Mouse (Mus musculus) liver, adult (tissue): ENCODE data around the gene Rbfox3.

Experiments
- GATA4 ChIP-seq: IDR thresholded peaks from 2 replicates; pipeline ENCODE4 v1.6.1; 2014; ENCODE audit warnings: mild to moderate bottlenecking, low read length; ENCODE audit not compliant: insufficient replicate concordance

Gene Rbfox3

DNA sequence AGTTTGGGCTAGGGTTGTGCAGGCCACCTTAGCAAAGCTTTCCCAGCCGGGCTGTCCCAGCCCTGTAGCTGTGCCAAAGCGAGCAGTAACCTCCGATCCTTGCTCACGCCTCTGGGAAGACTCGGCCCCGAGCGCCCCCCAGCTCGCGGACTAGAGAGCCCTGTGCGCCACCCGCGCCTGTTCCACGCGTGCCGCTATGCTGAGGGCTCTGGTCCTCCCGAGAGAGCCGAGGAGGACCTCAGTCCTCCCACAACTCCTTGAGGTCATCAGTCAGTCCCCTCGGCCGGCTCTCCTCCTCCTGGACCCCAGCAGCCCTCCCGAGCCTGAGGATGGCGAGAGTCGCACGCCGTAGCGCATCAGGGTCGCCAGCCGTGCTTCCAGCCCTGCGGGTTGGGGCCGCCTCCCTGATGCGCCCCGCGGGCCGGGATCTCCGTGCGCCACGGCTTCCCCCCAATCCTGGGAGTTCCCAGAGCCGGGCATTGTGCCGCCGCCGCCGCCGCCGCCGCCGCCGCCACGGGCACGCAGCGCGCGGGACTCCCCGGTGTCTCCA is 2.9 kb downstream of the Rbfox3 start:
- TF ChIP-seq GATA4, result no peak

DNA sequence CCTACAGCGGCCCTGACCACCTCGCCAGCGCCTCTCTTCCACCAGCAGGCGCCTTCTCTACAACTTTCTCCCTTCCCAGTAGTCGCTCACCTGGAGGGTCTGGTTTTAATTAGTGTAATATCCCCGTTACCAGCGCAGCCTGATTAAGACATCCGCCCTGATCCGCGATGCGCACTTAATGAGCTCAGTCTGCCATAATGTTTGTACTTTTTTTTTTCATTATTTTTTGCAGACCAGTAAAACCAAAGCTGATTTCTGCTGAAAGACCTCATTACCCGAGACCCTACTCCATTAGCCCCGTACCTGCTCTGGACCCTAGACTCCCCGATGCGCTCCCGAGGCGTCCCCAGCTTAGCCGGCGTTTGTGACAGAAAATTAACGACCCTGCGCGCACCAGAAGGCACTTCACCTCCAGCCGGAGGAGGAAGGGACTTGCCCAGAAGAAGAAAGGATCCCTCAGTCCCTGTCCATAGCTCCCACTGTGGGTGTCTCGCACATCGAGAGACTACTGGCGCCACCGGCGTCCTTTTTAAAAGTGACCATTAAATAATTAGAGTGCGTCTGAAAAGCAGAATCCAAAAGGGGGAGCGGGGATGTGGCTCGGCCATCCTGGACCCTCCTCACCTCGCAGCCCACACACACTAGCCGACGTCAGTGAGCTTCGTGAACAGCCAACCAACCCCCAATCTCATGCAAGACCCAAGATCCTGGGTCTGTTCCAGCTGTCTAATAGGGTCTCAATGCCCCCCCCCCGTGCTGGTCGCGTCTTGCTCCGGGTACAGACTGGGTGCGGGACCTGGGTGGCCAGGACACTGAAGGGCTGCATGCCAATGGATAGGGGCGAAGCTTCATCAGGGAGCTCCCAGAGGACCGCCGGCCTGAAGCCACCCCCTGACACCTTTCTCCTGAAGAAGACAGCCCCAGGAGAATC is 3.7 kb downstream of the Rbfox3 start:
- no peak for TF ChIP-seq GATA4

DNA sequence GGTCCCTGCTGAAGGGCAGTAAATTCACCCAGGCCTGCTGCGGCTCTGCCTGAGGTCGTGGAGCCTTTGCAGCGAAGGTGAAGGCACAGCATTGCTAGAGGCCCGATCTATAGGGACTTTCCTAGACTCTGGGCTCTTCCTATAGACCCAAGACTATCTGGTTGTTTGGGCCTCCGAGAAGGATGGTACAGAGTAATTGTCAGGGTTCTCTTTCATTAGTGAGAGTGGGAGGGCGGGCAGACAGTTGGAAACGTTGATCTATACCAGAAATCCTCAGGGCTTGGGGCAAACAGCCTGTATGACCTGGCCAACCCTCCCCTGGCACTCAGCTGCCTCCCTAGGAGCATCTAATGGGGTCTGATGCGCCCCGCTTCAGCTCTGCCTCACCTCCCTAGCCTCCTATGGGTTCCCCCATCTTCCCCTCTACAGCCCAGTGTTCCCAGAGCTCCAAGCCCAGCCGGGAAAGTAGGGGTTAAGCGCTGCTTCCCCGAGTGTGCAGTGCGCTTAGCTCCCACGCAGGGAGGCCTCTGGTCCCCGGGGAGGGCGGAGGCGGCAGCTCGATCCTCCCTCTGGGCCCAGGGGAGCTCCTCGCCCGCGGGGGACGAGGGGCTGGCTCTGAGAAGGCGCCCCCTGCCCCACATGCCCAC is 4.5 kb downstream of the Rbfox3 start:
- no peak for TF ChIP-seq GATA4

DNA sequence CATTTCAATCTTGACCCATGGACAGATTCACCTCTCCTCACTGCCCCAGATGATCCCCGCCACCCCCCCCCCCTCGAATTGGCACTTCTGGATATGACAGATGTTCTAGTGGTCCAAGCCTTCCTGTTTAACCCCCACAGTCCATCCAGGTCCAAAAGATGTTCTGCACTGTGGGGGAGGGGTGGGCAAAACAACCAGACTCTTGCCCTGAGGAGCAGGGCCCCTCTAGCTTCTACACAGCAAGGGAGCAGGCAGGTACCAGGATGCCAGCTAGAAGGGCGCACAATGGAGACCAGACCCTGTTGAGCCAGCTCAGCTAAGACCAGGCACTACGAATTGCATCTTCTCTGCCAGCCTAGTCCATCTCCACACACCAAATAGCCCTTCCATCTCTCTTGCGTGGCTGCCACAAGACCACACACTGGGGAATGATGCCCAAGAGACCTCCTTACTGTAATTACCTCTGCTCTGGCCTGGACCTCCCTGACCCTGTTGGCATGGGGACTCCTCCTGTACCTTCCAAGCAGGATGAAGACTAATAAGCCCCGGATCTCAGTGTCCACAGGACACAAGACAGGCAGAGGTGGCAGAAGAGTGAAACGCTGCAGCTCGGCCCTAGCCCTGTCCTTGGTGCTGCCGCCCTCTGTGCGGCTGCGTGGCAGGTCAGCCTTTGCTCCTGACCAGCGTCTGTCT is 5.1 kb downstream of the Rbfox3 start:
- TF ChIP-seq GATA4, result no peak

DNA sequence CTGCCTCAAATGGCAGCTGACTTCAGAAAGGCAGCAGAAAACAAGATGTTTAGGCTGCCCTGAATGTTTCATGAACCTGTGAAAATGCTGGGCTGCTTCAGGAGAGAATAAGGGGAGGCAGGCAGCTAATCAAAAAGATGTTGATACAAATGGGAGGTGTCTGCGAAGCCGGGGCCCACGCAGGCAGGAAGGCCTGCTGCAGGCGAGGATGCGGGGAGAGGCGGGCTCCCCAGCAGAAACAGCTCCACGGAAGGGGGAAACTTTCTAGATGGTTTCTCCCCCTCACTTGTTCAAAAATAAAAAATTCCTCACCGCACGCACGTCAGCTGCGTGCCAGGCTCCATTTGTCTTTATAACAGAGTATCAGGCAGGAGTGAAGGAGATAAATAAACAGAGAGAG is 5.7 kb downstream of the Rbfox3 start:
- no peak for TF ChIP-seq GATA4

DNA sequence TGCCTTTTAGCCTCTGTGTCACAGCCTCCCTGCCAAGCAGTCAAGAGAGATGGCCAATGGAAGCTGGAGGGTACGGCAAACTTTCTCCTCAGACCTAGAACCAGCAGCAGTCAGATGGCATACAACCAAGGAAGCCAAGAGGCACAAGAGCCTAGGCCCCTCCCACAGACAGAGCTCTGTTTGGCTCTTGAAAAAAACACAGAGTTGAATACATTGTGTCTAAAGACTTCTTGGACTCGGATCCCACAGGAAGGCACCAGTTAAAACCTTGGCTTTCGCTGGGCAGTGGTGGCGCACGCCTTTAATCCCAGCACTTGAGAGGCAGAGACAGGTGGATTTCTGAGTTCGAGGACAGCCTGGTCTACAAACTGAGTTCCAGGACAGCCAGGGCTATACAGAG is 7.1 kb downstream of the Rbfox3 start:
- no peak for TF ChIP-seq GATA4

DNA sequence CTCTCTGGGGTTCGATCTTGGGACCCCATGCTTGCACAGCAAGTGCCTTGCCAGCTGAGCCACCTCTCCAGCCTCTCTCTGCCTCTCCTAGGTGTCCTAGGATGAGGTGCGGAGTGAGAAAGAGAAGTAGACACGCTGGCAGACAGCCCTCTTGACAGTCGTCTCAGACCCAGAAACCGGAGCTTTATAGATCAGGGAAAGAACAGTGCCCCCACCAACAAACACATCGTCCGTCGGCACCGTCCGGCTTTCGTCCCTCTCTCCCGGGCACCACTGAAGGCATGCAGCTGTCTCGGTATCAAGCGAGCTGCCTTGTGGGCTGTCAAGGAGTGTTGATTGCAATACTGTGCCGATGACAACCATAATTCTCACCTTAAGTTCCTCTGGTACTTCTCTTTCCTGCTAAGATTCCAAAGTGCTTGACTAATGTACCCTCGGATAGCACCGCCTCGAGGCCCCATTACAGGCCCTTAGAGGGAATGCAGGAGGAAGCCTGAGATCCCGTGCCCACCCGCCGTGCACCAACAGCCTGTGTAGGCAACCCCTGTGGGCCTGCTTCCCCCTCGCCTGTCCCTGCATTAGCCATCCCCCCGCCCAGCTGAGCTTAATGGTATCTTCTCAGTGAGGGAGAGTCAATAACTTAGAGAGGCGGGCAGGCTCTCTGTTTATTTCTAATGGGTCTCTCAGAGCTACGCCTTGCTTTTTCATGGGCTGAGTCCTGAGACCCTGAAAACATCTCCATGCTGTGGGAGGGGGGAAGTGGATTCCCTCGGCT is 11.4 kb downstream of the Rbfox3 start:
- TF ChIP-seq GATA4, result no peak

DNA sequence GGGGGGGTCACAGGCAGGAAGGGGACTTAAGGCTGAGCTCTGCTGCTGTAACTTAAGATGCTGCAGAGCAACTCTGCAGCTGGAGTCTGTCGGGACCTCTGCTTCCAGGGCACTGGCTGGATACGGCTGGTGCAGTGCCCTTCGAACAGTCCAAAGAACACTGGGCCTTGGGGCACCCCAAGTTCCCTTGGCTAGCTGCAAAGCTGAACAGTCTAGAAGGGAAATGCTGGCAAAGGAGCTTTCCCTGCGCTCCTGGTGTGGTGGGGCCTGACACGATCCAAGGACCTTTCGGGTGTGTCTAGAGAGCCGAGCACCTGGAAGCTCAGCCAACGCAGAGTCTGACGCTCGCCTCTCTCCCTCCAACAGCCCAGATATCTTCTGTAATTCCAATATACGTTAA is 12.8 kb downstream of the Rbfox3 start:
- no peak for TF ChIP-seq GATA4

DNA sequence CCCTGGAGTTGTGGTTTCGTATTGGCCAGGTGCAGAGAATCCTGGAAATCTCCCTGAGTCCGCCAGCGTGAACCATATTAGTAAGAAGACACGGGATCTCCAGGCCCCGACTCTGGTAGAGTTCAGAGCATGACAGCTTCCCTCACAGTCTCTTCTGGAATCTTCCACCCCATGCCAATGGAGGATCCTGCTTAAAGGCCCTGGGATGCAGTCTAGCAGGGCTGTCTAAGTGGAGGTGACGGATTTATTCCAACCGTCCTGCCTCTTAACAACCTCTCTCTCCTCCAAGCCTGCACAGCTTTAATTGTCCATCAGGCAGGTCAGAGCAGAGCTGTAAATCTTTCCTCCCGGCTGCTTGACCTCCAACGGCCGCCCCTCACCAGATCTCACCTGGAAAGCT is 13.2 kb downstream of the Rbfox3 start:
- no peak for TF ChIP-seq GATA4

DNA sequence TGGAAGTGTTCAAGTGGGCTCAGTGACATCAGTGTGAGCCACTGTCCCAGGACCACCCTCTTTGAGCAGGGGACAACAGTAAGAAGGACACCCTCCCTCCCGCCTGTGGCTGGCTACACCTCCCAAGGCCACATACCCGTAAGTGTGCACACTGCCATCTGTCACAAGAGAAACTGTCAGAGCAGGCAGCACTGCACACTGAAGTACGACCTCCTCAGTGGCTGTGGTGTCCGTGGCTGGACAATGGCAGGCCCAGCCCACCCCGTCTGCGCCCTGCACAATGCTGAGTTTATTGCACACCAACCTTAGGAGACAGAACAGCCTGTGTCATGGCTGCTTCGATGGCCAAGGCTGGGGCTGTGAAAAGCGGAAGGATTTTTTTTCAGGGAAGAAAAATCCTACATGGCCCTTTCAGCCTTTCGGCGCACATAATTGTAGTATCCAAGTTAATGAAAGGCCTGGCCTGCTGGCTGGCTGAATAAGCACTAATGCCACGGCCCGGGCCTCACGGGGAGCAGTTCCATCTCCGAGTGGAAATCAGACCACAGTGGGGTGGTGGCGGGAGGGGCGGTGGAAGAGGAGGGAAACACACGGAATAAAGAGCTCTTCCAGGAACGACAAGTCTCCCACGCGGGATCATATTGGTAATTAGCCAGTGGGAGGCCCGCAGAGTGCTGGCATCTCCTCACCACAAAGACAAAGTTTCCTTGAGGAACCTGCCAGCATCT is 14.1 kb downstream of the Rbfox3 start:
- TF ChIP-seq GATA4, result no peak

DNA sequence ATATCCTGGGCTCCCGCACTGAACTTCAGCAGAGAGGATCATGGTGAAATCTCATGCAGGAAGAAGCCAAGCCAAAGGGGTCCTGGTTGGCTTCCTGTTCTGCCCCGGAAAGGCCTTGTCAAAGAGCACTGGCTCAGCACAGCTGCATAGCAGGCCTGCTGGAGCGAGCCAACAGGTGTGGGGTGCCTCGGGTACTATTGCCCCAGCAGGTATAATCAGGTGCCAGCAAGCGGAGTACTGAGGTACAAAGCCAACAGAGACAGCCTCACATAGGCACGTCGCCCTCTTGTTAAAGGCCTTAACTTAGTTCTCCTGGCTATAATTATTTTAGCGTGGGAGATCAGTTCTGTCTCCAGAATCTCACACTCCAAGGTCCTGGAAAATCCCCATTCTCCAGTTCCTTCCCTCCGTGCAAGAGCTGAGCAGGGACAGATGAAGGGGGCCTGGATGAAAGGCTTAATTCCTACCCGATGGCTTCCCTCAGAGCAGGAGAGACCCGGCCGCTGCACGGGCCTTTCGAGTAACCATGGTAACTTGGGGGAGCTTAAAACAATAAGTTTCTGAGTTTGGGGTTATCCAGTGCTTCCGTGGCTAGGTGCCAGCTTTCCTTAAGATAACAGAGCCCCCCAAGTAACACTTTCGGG is 15.2 kb downstream of the Rbfox3 start:
- TF ChIP-seq GATA4, result no peak

DNA sequence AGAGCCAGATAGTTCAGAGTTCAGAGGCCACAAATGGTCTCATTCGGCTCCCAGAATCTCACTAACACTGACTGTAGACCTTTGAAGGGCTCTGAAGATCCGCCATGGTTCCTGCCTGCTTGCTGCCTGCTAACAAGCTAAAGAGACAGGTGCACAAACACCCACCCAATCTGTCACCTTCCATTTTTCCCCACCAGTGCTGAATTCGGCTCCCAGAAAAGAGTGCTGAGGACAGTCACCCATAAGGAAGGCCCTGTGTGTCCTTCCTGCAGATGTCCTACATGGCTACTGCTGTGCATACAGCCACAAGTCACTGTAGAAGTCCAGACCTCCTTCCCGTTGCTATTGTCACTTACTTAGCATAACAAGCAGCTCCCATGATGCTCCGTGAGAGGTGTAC is 16.6 kb downstream of the Rbfox3 start:
- TF ChIP-seq GATA4, result no peak

DNA sequence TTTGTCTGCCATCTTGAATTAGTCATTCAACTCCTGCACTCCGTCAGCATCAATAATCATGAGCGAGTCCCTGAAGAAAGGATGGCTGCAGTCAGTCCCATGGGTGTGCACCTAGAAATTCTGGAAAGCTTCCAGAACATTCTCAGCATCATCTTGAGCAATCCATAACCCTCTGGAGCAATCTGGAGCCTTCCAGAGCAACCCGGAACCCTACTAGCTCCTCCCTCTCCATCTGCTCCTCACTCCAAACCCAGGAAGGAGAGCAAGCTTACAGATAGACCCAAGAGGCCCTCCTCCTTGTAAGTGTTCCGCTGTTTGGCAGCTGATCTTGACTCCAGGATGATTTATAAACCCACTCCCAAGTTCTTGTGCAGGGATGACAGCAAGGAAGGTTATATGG is 17.2 kb downstream of the Rbfox3 start:
- TF ChIP-seq GATA4, result no peak

DNA sequence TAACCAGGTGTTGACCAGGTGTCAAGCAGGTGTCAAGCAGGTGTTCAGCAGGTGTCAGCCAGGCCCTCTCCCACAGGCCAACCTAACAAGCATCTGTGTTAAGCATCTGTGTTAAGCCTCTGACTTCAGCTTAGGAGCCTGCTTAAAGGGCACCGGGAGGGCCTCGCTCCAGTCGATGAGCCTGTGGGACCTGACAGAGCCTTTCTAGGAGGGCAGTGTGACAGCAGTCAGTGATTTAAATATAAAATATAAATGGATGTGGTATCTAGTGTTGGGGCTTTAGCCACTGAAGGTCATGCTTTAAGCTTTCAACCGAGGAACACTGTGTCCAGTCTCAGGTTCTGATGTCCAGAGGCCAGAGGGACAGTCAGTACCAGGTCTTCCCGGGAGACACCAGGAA is 18.5 kb downstream of the Rbfox3 start:
- no peak for TF ChIP-seq GATA4

DNA sequence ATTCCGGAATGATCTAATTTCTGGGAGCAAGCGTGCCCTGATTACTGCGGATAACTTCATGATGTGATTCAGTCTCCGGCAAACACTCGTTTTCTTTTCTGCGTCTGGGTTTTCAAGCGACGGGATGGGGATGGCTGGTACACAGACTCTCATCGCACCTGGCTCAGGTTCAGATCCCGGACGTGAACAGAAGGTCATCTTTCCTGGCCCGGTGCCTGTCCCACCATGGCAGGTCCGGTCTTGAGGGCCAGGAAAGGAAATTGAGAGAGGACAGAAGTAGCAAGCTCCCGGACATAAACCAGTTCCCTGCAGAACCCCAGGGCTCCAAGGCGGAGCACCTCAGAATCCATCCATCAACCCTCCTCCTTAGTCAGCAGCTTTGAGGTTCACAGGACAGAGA is 19.9 kb downstream of the Rbfox3 start:
- no peak for TF ChIP-seq GATA4
